Mouse (Mus musculus) adrenal gland, postnatal 4 days (tissue): ENCODE measurements around the gene Gm13283. TPM values are rescaled to one million over a fixed set of nuclear protein-coding genes. Genes with fewer than 3 reads are reported as not detected.
A peak's percentile ranks its signal among the peaks of the same experiment; 100 is the strongest.
"Not testable (repeated sequence)": the region's sequence is repeated elsewhere in the genome, so short reads cannot be mapped to it uniquely, and the experiment has no call there.

Experiments
- DNase-seq, 2 experiments: peaks; one replicate each; pipeline ENCODE4 v3.0.0; 2021 to 2022; ENCODE audit warnings: low spot score in 2 of 2, mixed read lengths in 2 of 2
- long read RNA-seq, 2 experiments: library from polyadenylated mRNA; stranded (forward); transcript quantifications; one replicate each; pipeline ENCODE4 v2.0.0; 2021
- total RNA-seq, 2 experiments: library from RNA; stranded (reverse); gene quantifications; 2 replicates each; pipeline ENCODE4 v1.2.3; 2021

Gene Gm13283
- total RNA-seq: not detected
- long read RNA-seq, experiment 1: 0 reads
- long read RNA-seq, experiment 2: 0 reads

DNA sequence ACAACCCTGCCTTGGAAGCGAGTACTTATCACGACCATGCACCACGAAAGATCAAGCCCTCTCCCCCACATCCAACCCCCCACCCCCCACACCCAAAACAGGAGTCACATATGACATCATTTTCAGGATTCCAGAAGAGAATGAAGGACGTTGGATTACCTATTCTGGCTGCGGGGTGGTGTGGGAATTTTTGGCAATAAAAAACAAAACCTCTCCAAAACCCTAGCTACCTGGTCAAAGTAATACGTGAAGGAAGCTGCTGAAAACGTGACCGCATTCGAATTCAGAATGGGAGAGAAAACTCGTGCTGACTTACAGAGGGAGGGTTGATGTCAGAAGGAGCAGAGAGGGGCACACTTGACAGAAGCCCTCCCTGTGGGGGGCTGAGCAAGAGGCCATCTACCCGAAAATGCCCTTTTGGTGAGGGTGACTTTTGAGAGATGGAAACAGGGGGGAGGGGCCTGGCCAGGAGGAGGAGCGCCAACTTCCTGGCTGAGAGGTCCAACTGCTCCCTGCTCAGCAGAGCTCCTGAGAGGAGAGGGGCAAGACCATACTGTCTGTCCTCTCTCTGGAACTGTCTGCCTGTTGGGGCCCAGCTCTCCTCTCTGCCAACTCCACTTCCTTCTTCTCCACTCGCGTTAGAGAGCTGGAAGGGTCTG is at the start of gene Gm13283:
TSS of gene Gm13283 (plus strand) at position 510 of the 659 bp plus-strand sequence.
- peak in 1 of 2 experiments; percentile 22 for DNase-seq

DNA sequence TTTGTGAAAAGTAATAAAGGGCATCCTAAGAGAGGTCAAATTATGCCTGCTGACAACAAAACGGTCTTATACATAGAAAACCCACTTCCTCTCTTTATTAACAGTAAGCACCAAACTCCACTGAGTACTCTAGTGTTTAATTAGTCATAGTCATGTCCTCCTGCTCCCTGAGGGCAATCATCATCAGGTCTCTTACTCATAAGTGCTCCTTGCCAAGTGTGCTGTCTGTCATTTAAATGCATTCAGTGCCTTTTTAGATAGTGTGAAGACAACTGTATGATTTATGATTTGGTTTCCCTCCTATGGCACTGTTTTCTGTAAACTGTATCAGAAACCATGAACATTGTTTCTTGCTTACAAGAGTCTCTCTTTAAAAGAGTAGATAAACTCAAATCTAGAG is 45.6 kb upstream of the Gm13283 start:
- DNase-seq: no peak

GRCm38 (mm10) chr4:88715059-88715458 is 44.9 kb upstream of the Gm13283 start:
- no peak for DNase-seq

- no peak for DNase-seq
Measured at GRCm38 (mm10) chr4:88718715-88719114, 41.2 kb upstream of the Gm13283 start.

- DNase-seq: peak; percentile 78 to 89
Measured at GRCm38 (mm10) chr4:88721791-88722721, 37.9 kb upstream of the Gm13283 start, which contains the start of the genes Gm26566 and Klhl9. Gene Gm26566, plus strand, starts transcription at chr4:88721805. Gene Klhl9, minus strand, starts transcription at chr4:88722465.

- no peak for DNase-seq
Measured at GRCm38 (mm10) chr4:88723497-88724090, 36.3 kb upstream of the Gm13283 start.

DNA sequence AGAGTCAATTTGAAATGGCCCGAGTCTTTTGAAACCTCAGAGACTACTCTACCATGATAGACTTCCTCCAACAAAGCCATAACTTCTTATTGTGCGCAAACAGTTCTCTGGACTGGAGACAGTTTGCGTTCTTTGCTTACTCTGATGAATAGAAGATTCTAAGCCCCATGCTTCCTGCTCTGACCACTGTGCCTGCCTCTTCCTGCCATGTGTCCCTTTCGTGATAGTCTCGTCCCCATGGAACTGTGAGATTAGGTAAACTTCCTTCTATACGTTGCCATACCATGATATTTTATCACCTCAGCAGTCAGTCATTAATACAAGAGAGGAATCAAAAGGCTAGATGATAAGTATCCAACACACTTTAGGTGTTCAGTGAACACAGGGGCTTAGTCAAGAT is 33.2 kb upstream of the Gm13283 start:
- no peak for DNase-seq

- DNase-seq: no peak
Measured at GRCm38 (mm10) chr4:88727324-88727723, 32.6 kb upstream of the Gm13283 start.

DNA sequence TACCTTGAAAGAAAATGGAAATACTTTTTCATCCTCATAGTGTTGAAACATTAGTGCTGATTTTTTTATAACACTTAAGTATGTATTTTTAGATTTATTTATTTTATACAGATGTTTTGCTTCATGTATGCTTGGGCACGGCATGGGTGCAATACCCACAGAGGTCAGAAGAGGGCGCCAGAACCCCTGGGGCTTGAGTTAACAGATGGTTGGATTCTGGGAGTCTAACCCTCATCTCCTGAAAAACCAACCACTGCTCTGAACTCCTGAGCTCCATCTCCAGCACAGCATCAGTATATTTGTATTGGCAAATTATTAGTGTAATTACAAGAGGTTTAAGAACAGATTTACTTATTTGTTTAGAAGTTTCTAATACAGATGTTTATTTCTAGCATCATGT is 21.4 kb upstream of the Gm13283 start:
- DNase-seq: peak; percentile 43 to 52

GRCm38 (mm10) chr4:88739036-88739435 is 20.9 kb upstream of the Gm13283 start:
- DNase-seq: no peak

GRCm38 (mm10) chr4:88741426-88741825 is 18.5 kb upstream of the Gm13283 start:
- no peak for DNase-seq

DNA sequence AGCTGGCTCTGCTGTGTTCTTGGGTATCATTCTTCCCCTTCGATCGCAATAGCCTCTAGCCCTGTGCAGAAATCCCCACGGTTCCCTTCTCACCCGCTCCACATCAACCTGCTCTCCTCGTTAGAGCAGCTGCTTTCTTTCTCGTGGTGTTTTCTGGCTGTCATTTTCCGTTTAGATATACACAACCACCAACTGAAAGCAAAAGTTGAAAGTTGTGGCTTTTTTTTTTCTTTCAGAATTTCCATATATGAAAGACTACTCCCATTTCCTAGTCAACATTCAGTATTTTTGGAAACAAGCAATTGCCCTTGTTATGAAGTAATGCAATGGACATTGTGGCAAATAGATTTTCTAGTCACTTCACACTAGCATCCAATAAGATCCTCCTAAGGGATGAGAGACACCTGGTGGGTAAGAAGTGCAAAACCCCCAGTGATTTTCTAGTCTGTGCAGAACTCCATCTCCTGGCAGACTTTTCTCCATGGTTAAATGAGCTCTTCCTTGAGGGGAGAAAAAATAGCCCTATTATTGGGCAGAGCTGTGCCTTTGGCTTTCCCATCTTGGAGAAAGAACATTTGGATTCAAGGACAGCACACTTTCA is 17.0 kb upstream of the Gm13283 start:
- no peak for DNase-seq

- DNase-seq: no peak
Measured at GRCm38 (mm10) chr4:88744207-88744606, 15.7 kb upstream of the Gm13283 start.

- no peak for DNase-seq
Measured at GRCm38 (mm10) chr4:88749926-88750325, 10.0 kb upstream of the Gm13283 start.

GRCm38 (mm10) chr4:88754818-88755340 is 5.0 kb upstream of the Gm13283 start, which contains the start of gene Gm13271:
Gene Gm13271, plus strand, starts transcription at chr4:88754868.
- DNase-seq: peak; percentile 59 to 71

DNA sequence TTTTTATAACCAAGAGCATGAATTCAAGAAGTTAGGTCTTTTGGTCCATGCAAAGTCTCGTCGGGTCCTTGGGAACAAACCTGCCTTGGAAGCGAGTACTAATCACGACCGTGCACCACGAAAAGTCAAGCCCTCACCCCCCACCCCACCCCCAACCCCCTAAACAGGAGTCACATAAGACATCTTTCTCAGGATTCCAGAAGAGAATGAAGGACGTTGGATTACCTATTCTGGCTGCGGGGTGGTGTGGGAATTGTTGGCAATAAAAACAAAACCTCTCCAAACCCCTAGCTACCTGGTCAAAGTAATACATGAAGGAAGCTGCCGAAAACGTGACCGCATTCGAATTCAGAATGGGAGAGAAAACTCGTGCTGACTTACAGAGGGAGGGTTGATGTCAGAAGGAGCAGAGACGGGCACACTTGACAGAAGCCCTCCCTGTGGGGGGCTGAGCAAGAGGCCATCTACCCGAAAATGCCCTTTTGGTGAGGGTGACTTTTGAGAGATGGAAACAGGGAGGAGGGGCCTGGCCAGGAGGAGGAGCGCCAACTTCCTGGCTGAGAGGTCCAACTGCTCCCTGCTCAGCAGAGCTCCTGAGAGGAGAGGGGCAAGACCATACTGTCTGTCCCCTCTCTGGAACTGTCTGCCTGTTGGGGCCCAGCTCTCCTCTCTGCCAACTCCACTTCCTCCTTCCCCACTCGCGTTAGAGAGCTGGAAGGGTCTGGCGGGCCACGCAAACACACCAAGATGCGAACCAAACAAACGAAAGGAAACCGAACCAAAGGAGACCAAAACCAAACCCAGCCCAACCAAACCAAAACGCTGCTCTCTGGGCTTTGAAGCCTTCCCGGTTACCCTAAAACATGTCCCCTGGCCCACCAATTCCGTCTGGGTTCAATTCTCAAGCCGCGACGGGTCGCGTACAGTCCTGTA is 3.1 kb upstream of the Gm13283 start:
- DNase-seq: not testable (repeated sequence)

DNA sequence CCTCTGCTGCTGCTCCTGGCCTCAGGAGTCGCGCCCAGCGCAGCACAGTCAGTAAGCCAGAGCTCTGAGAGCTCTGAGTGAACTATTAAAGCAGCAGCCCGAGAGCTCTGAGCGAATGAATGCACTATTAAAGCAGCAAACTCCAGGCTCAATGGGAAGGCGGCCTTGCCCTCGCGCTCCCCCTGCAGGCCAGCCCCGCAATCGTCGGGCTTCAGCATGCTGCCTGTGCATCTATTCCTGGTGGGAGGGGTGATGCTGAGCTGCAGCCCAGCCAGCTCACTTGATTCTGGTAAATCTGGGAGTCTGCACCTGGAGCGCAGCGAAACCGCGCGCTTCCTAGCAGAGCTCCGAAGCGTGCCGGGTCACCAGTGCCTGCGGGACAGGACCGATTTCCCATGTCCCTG is 2.3 kb upstream of the Gm13283 start:
- peak; percentile 73 to 82 for DNase-seq

- DNase-seq: not testable (repeated sequence)
Measured at GRCm38 (mm10) chr4:88758751-88759150, 1.2 kb upstream of the Gm13283 start.

DNA sequence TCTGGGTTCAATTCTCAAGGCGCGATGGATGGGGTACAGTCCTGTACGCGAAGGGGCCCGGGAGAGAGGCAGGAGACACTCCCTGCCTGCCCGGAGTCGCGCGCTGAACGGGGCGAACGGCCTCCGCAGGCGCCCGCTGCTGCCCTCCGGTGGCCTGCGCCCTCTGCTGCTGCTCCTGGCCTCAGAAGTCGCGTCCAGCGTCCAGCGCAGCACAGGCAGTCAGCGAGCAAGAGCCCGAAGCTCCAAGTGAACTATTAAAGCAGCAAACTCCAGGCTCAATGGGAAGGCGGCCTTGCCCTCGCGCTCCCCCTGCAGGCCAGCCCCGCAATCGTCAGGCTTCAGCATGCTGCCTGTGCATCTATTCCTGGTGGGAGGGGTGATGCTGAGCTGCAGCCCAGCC is 512 bp downstream of the Gm13283 start:
- DNase-seq: peak in 1 of 2 experiments; percentile 34

- peak; percentile 62 to 76 for DNase-seq
Measured at GRCm38 (mm10) chr4:88761776-88762175, 1.9 kb downstream of the Gm13283 start.
